Mouse (Mus musculus) ovary, adult 10 weeks (tissue): ENCODE results near the gene Vmn2r78. TPM values are rescaled to one million over a fixed set of nuclear protein-coding genes. Genes with fewer than 3 reads are reported as not detected.

Experiments used
- polyA plus RNA-seq: library from polyadenylated mRNA; stranded (reverse); fragments of 350-450 nt; fragmentation: Illumina TruSeq; extraction: RNeasy Lipid Tissue Mini Kit (QIAGEN cat#74804); gene quantifications from one replicate; pipeline ENCODE4 v1.2.3, GENCODE M21; 2014

The Vmn2r78 gene
- not detected for polyA plus RNA-seq

DNA sequence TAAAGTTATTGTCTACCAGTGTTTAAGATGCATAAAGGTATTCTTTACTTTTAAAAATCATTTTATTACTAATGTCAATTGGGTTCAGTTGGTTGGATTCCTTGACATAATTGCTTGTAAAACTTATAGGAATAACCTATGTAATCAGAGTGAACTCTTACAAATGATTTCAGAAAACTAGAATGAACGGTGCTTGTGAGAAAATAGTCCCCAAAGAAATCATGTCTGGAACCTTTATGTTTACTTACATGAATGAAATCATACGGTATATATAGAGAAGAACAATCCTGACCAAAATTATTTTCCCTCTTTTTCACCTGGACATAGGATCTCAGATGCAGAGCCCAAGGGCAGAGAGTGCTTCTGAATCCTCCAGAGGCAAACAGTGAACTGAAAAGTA, at the start of gene Vmn2r78:
Gene Vmn2r78 (plus strand): TSS at position 301 of the 400 bp plus-strand sequence.

DNA sequence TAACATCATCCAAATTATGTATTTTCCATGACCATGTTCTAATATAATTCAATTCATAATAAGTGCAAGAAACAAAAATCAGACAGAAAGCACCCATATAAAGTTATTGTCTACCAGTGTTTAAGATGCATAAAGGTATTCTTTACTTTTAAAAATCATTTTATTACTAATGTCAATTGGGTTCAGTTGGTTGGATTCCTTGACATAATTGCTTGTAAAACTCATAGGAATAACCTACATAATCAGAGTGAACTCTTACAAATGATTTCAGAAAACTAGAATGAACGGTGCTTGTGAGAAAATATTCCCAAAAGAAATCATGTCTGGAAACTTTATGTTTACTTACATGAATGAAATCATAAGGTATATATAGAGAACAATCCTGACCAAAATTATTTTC, 80.9 kb downstream of the Vmn2r78 start, which contains the start of gene Vmn2r79:
Gene Vmn2r79 (plus strand): TSS at position 301 of the 400 bp plus-strand sequence.

Other genes starting within 250 kb of the Vmn2r78 start
- gene Olfr292, start 226.8 kb upstream of the Vmn2r78 start, polyA plus RNA-seq: not detected
- gene Folh1, start 139.2 kb upstream of the Vmn2r78 start, polyA plus RNA-seq: 5.0 TPM
- not detected for gene Vmn2r77, start 120.1 kb upstream of the Vmn2r78 start, polyA plus RNA-seq
- not detected for gene Vmn2r79, start 81.0 kb downstream of the Vmn2r78 start, polyA plus RNA-seq